Mouse (Mus musculus): Measurements from ENCODE around the gene Dnah11.
A peak's percentile ranks its signal among the peaks of the same experiment; 100 is the strongest.

Dnah11 gene

GRCm38 (mm10) chr12:117861249-117861648 is 337.6 kb downstream of the Dnah11 start:
- no peak for DNase-seq (ENCODE audit: low spot score)

- DNase-seq (ENCODE audit: low spot score) = no peak
These were observed 338.0 kb downstream of the Dnah11 start for GRCm38 (mm10) chr12:117860840-117861239.

GRCm38 (mm10) chr12:117857884-117858283 is 341.0 kb downstream of the Dnah11 start:
- DNase-seq (ENCODE audit: low spot score) = no peak

DNA sequence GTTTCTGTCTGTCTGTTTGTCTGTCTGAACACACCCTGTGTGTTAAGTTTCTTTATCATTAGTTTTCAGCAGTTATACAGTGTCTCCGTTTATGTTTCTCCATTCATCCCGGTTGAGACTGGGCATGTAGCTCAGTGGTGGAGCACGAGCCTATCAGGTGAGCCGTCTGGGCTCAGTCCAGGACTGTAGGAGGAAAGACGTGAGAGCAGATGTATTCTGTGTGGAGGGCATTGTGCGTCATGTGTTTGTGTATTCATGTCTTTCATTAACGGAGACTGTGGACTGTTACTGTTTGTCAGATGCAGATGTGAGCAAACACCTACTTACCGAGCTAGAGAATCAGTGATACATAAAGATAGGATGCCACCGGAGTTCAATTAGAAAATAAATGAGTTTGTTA is 341.8 kb downstream of the Dnah11 start:
- DNase-seq (ENCODE audit: low spot score) = no peak

DNA sequence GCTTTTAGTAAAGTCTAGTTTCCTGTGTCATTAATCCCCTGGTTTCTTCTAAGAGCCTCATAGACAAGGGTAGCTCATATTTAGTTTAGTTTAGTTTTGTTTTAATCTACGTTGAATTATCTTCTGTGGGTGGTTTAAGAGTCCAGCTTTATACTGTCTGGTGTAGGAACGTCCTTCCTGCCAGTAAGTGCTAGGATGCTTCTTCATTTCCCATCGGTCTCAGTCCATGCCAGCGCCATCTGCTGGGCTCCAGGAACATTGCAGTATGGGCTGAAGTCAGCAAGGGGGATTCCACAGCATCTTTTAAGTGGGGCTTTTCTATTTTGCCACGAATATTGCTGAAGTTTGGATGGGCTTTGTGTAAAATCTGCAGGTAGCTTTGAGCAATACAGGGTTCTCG is 345.5 kb downstream of the Dnah11 start:
- peak; percentile 50 for DNase-seq (ENCODE audit: low spot score)

DNA sequence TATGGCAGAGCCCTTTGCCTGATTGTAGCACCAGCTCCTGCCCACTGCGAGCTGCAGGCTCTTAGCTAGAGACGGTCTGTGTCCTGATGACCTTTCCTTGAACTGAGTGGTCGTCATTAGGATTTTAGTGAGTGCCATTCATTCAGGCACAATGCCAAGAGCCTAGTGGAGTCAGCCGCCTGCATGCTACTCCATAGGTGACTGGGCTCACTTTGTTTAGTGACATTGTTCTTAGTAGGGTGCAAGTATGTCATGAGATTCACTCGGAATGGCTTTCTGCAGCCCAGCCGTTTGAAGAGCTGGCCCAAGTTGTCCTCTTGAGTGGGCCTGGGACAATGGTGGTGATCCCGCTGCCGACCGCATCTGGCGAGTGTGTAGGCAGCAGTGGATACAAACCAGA is 348.4 kb downstream of the Dnah11 start:
- no peak for DNase-seq (ENCODE audit: low spot score)

DNA sequence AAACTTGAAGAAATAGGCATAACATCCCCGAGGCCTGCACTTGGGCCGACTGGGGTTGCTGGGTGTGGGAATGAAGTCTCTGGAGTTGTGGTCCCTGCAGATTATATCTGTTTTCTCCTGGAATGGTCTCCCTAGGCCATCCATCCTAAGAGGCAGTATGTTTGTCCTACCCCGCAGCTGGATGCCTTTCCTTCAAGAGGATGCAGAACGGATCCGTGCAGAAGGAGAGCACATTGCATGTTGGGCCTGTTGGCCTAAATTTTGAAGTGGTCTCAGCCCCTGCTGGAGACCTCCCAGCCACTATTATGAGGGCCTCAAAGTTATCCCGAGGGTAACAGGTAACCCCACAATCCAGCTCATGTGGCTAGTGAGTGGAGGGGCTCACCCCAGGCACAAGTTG is 350.2 kb downstream of the Dnah11 start:
- DNase-seq (ENCODE audit: low spot score) = no peak

GRCm38 (mm10) chr12:117844917-117845316 is 353.9 kb downstream of the Dnah11 start:
- DNase-seq (ENCODE audit: low spot score) = no peak

DNA sequence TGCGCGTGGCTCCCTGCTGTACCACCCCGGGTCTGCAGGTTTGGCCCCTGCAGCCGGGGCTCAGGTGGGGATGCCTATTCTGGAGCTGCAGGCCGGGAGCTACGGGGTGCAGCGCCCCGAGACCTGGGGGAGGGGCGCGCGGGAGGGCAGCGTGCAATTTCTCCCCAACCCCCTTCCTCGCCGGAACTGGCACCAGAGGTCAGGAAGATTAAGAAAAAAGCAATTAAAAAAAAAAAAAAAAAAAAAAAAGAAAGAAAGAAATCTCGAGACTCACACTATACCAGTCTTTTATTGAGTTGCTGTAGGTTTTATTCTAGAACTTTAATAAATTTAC is 354.8 kb downstream of the Dnah11 start:
- DNase-seq (ENCODE audit: low spot score) = no peak

- peak; percentile 66 for DNase-seq (ENCODE audit: low spot score)
These were observed 355.4 kb downstream of the Dnah11 start for GRCm38 (mm10) chr12:117843302-117844074.

DNA sequence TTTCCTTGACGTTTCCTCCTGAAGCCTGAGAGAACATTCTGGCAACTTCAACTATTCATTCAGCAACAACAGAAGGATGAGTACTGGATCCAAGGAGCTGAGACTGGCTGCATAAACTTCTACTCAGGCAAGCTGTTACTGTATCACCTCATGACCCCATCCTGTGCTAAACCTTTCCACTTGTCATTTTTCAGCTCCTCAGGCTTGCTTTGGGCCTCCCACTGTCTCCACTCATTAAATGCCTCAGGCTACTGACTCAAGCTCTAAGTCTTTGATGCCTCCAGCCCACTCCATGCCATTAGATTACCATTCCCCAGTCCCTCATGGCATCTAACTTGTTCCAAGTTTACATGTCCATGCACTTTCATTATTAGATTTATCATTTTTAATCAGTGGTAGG is 356.2 kb downstream of the Dnah11 start:
- DNase-seq (ENCODE audit: low spot score) = no peak

DNA sequence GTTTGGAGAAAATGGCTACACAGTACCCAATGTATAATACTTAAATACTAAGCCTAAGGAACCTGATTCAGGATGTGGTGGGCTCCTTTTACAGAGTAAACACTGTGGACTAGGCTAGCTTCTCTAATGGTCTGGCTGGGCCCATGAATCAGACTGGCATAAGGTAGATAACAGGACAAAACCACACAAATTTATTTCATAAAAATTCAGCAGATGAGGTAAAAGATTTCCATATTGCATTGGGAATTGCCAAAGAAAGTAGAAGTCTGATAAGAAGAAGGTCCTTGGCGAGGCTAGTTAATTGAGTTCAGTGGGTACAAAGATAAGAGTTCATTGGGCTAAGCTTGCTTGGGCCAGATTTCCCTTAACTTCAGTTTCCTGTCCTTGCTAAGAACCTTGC is 358.1 kb downstream of the Dnah11 start:
- no peak for DNase-seq (ENCODE audit: low spot score)

DNA sequence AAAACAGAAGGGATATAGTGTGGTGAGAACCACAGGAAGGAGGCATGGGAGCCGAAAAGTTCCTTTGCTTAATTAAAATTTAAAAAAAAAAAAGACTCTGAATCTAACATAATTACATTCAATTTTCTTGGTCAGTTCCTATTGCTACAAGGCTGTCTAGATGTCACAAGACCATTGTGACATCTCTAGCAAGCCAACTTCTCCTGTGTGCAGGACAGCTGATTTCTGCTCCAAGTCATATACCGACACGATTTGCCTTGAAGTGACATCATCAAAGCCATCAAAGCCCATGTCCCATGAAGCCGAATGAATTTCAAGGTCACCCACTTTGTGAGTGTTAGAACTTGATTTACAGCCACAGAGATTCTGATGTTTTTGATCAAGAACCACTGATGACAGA is 361.5 kb downstream of the Dnah11 start:
- no peak for DNase-seq (ENCODE audit: low spot score)

GRCm38 (mm10) chr12:117835371-117835770 is 363.5 kb downstream of the Dnah11 start:
- no peak for DNase-seq (ENCODE audit: low spot score)

GRCm38 (mm10) chr12:117834652-117835051 is 364.2 kb downstream of the Dnah11 start:
- no peak for DNase-seq (ENCODE audit: low spot score)

DNA sequence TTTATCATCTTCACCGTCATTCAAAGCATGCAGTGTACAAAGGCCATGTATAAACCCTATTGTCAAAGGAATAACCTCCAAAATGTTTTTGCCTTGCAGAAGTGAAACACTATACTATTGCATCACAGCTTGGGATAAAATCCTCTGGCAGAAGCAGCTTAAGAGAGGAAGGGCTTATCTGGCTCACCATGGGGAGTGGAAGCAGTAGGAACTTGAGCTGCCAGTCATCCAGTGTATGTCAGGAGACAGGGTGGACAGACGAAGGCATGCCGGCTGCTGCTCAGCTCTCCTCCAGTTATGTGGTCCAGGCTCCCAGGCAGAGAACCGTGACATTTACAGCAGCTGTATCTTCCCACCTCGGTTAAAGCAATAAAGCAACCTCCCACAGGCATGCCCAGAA is 366.7 kb downstream of the Dnah11 start:
- DNase-seq (ENCODE audit: low spot score) = no peak

DNA sequence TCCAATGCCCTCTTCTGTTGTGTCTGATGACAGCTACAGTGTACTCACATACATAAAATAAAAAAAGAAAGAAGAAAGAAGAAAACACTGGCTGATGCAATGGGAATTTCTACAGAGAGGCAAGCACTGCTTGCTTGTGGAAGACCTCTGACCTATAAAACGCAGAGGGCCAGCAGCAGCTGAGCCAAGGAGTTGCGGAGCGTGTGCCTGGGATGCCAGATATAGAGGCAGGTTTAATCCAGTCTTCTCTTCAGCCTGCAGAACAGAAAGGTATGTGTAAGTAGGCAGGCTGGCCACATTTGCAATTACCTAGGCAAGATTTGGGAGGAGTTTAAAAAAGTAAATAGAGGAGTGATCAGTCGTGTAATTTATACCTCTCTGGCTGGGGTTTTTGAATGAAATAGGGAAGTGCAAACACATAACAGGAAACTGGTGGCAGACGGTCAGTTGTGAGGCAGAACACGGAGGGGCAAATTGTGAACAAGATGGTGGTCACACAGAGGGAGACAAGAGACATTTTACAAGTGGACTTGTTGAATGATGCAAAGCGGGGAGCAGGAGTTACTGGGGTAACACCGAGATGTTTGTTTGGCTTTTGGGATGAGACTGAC is 367.4 kb downstream of the Dnah11 start:
- no peak for DNase-seq (ENCODE audit: low spot score)

DNA sequence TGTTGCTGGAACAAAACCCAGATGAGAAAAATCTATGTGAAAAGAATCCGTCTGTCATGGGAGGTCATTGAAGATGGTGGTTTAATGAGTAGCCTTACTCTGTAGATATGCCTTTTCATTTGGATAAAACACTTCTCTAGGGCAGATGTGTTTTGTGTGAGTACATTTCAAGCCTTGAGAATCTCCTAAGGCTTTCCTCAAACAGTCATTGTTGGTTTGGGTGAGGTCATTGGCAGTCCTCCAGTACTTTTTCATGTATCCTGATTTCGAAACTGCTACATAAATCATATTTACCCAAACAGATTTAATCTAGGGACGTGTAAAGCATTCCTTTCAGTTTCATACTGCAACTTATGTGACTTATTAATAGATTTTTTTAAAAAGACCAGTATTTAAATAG is 370.5 kb downstream of the Dnah11 start:
- no peak for DNase-seq (ENCODE audit: low spot score)

Data from ovary, postnatal 36 days (tissue).